Mouse (Mus musculus): ENCODE results near the gene Anapc15-ps.

DNA sequence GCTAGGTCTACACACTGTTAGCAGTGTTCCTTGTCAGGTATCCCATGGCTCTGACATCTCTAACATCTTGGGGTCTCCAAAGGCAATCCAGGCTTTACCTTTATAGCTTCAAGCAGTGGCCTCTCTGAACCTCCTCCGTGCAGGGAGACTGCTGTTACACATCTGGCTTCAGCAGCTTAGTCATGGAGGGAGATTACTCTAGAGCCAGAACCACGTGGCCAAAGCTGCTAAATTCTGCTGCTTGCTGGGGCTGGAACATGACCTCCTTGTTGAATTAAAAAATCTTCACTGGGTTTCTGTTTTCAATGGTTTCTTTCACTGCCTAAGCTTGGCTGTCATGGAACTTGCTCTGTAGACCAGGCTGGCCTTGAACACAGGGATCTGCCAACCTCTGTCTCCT is 44.9 kb downstream of the Anapc15-ps start:
- TF ChIP-seq CTCF (IDR thresholded peaks at IDR 0.05; ENCODE audit: low read depth) (no peak), EP300 (IDR thresholded peaks at IDR 0.05; ENCODE audit: low read depth) (no peak)

Measured in heart, postnatal 0 days (tissue).